Mouse (Mus musculus): ENCODE data around the gene Bet1.

DNA sequence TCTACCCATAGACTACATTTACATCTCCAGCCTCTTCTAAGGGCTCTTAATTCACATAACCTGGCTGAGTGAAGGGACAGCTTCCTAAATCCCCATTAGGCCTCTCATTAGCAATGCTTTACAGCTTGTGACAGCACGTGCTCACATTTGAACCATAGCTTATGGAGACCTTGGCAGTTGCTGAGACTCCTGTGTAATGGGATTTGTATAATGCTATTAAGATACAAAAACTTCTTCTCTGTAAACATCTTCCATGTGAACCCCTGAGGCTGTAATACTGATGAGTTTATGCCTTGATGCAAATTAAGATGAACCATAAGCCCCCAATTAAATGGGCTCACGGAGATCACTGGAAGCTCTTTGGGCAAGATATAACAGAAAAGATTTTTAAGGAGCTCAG, 44.4 kb upstream of the Bet1 start:
- TF ChIP-seq CTCF (IDR thresholded peaks at IDR 0.05; ENCODE audit: extremely low read depth, insufficient read depth, low read length) (no peak), POLR2A (IDR thresholded peaks at IDR 0.05; ENCODE audit: extremely low read depth, insufficient read depth, low read length) (no peak)

All from cortical plate, adult 2 months (tissue).